Mouse (Mus musculus): ENCODE measurements at regions not wholly inside any gene's neighbourhood (a gene's known extent, or its start where the extent isn't known, plus 50 kb on each side); places are given as distances from the start of the nearest gene placed in this dataset.

GRCm38 (mm10) chr13:45275391-45275790 lies 114.2 kb upstream of the Mylip start:
- WGBS = 67% methylated on average over 5 of the region's 5 CpGs
- H3K9ac ChIP-seq (ENCODE audit: low read length) = no peak overlapping the region
- no peaks in the 10 kb centered on the region for H3K27me3 ChIP-seq (replicated peaks; ENCODE audit: control insufficient read depth, insufficient read depth, low read length)
- no peak overlapping the region for H3K4me3 ChIP-seq (ENCODE audit: low read depth, low read length)
- no peak overlapping the region for H3K27ac ChIP-seq (ENCODE audit: low read depth)
- ATAC-seq (replicated peaks; ENCODE audit: low FRiP score, low TSS enrichment, low read depth) = no peak
- no peak for DNase-seq (ENCODE audit: low spot score)
- H3K36me3 ChIP-seq (ENCODE audit: control insufficient read depth, insufficient read depth, low read length) = no peaks in the 10 kb centered on the region
- H3K9me3 ChIP-seq (ENCODE audit: control insufficient read depth, low read length) = no peaks in the 10 kb centered on the region
- 0 out of 2 replicates have a peak, but pooled peaks cover 11% of the 10 kb centered on the region for H3K4me1 ChIP-seq (replicated peaks; ENCODE audit: control insufficient read depth, insufficient read depth, low read length)
- H3K4me2 ChIP-seq (ENCODE audit: low read length) = no peak overlapping the region

GRCm38 (mm10) chr13:45277842-45278416 lies 111.6 kb upstream of the Mylip start:
- WGBS = 61% methylated on average over 7 of the region's 7 CpGs
- Histone ChIP-seq H3K9me3 (ENCODE audit: control insufficient read depth, low read length) (no peaks in the 10 kb centered on the region), H3K27ac (ENCODE audit: low read depth) (no peak overlapping the region), H3K4me1 (replicated peaks; ENCODE audit: control insufficient read depth, insufficient read depth, low read length) (0 out of 2 replicates have a peak, but pooled peaks cover 8% of the 10 kb centered on the region), H3K27me3 (replicated peaks; ENCODE audit: control insufficient read depth, insufficient read depth, low read length) (no peaks in the 10 kb centered on the region), H3K9ac (ENCODE audit: low read length) (no peak overlapping the region), H3K36me3 (ENCODE audit: control insufficient read depth, insufficient read depth, low read length) (no peaks in the 10 kb centered on the region), H3K4me3 (ENCODE audit: low read depth, low read length) (no peak overlapping the region), H3K4me2 (ENCODE audit: low read length) (no peak overlapping the region)
- DNase-seq (ENCODE audit: low spot score) (no peak), ATAC-seq (replicated peaks; ENCODE audit: low FRiP score, low TSS enrichment, low read depth) (no peak)

- WGBS = 81% methylated on average over 8 of the region's 8 CpGs
- ATAC-seq (replicated peaks; ENCODE audit: low FRiP score, low TSS enrichment, low read depth) = no peak
- no peak overlapping the region for H3K9ac ChIP-seq (ENCODE audit: low read length)
- H3K4me1 ChIP-seq (replicated peaks; ENCODE audit: control insufficient read depth, insufficient read depth, low read length) = 0 out of 2 replicates have a peak, but pooled peaks cover 4% of the 10 kb centered on the region
- H3K36me3 ChIP-seq (ENCODE audit: control insufficient read depth, insufficient read depth, low read length) = no peaks in the 10 kb centered on the region
- no peak overlapping the region for H3K4me3 ChIP-seq (ENCODE audit: low read depth, low read length)
- no peaks in the 10 kb centered on the region for H3K9me3 ChIP-seq (ENCODE audit: control insufficient read depth, low read length)
- H3K27me3 ChIP-seq (replicated peaks; ENCODE audit: control insufficient read depth, insufficient read depth, low read length) = no peaks in the 10 kb centered on the region
- H3K27ac ChIP-seq (ENCODE audit: low read depth) = no peak overlapping the region
- no peak overlapping the region for H3K4me2 ChIP-seq (ENCODE audit: low read length)
- DNase-seq (ENCODE audit: low spot score) = no peak
These were observed 108.4 kb upstream of the Mylip start for GRCm38 (mm10) chr13:45281106-45281505.

- no peak overlapping the region for H3K27ac ChIP-seq (ENCODE audit: low read depth)
- WGBS = 93% methylated on average over 2 of the region's 2 CpGs
- no peak for ATAC-seq (replicated peaks; ENCODE audit: low FRiP score, low TSS enrichment, low read depth)
These were observed 102.9 kb upstream of the Mylip start for GRCm38 (mm10) chr13:45286651-45287050.

GRCm38 (mm10) chr13:45287217-45287616 lies 102.3 kb upstream of the Mylip start:
- ATAC-seq (replicated peaks; ENCODE audit: low FRiP score, low TSS enrichment, low read depth) (no peak), DNase-seq (ENCODE audit: low spot score) (no peak)
- WGBS = 88% methylated on average over 4 of the region's 4 CpGs
- H3K9me3 ChIP-seq (ENCODE audit: control insufficient read depth, low read length) = no peaks in the 10 kb centered on the region
- H3K36me3 ChIP-seq (ENCODE audit: control insufficient read depth, insufficient read depth, low read length) = no peaks in the 10 kb centered on the region
- no peak overlapping the region for H3K9ac ChIP-seq (ENCODE audit: low read length)
- no peak overlapping the region for H3K4me2 ChIP-seq (ENCODE audit: low read length)
- H3K27ac ChIP-seq (ENCODE audit: low read depth) = no peak overlapping the region
- H3K4me1 ChIP-seq (replicated peaks; ENCODE audit: control insufficient read depth, insufficient read depth, low read length) = no peaks in the 10 kb centered on the region
- no peak overlapping the region for H3K4me3 ChIP-seq (ENCODE audit: low read depth, low read length)
- H3K27me3 ChIP-seq (replicated peaks; ENCODE audit: control insufficient read depth, insufficient read depth, low read length) = no peaks in the 10 kb centered on the region

More at GRCm38 (mm10) chr13:45286651-45287050, 102.9 kb upstream of the Mylip start:
- Histone ChIP-seq H3K4me1 (replicated peaks; ENCODE audit: control insufficient read depth, insufficient read depth, low read length) (no peaks in the 10 kb centered on the region), H3K27me3 (replicated peaks; ENCODE audit: control insufficient read depth, insufficient read depth, low read length) (no peaks in the 10 kb centered on the region), H3K4me3 (ENCODE audit: low read depth, low read length) (no peak overlapping the region), H3K36me3 (ENCODE audit: control insufficient read depth, insufficient read depth, low read length) (no peaks in the 10 kb centered on the region), H3K4me2 (ENCODE audit: low read length) (no peak overlapping the region), H3K9ac (ENCODE audit: low read length) (no peak overlapping the region), H3K9me3 (ENCODE audit: control insufficient read depth, low read length) (no peaks in the 10 kb centered on the region)
- no peak for DNase-seq (ENCODE audit: low spot score)

GRCm38 (mm10) chr13:45289976-45290375 lies 99.6 kb upstream of the Mylip start:
- DNase-seq (ENCODE audit: low spot score) (no peak), ATAC-seq (replicated peaks; ENCODE audit: low FRiP score, low TSS enrichment, low read depth) (no peak)
- 95% methylated on average over 11 of the region's 11 CpGs for WGBS
- H3K27ac ChIP-seq (ENCODE audit: low read depth) = no peak overlapping the region
- H3K4me3 ChIP-seq (ENCODE audit: low read depth, low read length) = no peak overlapping the region
- no peak overlapping the region for H3K9ac ChIP-seq (ENCODE audit: low read length)
- H3K36me3 ChIP-seq (ENCODE audit: control insufficient read depth, insufficient read depth, low read length) = no peaks in the 10 kb centered on the region
- no peaks in the 10 kb centered on the region for H3K9me3 ChIP-seq (ENCODE audit: control insufficient read depth, low read length)
- no peak overlapping the region for H3K4me2 ChIP-seq (ENCODE audit: low read length)
- no peaks in the 10 kb centered on the region for H3K4me1 ChIP-seq (replicated peaks; ENCODE audit: control insufficient read depth, insufficient read depth, low read length)
- H3K27me3 ChIP-seq (replicated peaks; ENCODE audit: control insufficient read depth, insufficient read depth, low read length) = no peaks in the 10 kb centered on the region

GRCm38 (mm10) chr13:45294691-45295090 lies 94.9 kb upstream of the Mylip start:
- no peak for ATAC-seq (replicated peaks; ENCODE audit: low FRiP score, low TSS enrichment, low read depth)
- WGBS = 83% methylated on average over 10 of the region's 10 CpGs
- no peaks in the 10 kb centered on the region for H3K27me3 ChIP-seq (replicated peaks; ENCODE audit: control insufficient read depth, insufficient read depth, low read length)

GRCm38 (mm10) chr13:45300610-45301009 lies 88.9 kb upstream of the Mylip start:
- 88% methylated on average over 8 of the region's 8 CpGs for WGBS
- Histone ChIP-seq H3K4me2 (ENCODE audit: low read length) (no peak overlapping the region), H3K36me3 (ENCODE audit: control insufficient read depth, insufficient read depth, low read length) (no peaks in the 10 kb centered on the region)

More at GRCm38 (mm10) chr13:45294691-45295090, 94.9 kb upstream of the Mylip start:
- H3K9ac ChIP-seq (ENCODE audit: low read length) = no peak overlapping the region
- no peaks in the 10 kb centered on the region for H3K9me3 ChIP-seq (ENCODE audit: control insufficient read depth, low read length)
- no peaks in the 10 kb centered on the region for H3K4me1 ChIP-seq (replicated peaks; ENCODE audit: control insufficient read depth, insufficient read depth, low read length)
- H3K4me2 ChIP-seq (ENCODE audit: low read length) = no peak overlapping the region
- DNase-seq (ENCODE audit: low spot score) = no peak
- H3K27ac ChIP-seq (ENCODE audit: low read depth) = no peak overlapping the region
- H3K36me3 ChIP-seq (ENCODE audit: control insufficient read depth, insufficient read depth, low read length) = no peaks in the 10 kb centered on the region
- H3K4me3 ChIP-seq (ENCODE audit: low read depth, low read length) = no peak overlapping the region

GRCm38 (mm10) chr13:45301191-45301905 lies 88.2 kb upstream of the Mylip start:
- no peak overlapping the region for H3K27ac ChIP-seq (ENCODE audit: low read depth)
- no peak overlapping the region for H3K4me3 ChIP-seq (ENCODE audit: low read depth, low read length)
- no peak for DNase-seq (ENCODE audit: low spot score)
- no peaks in the 10 kb centered on the region for H3K27me3 ChIP-seq (replicated peaks; ENCODE audit: control insufficient read depth, insufficient read depth, low read length)
- no peaks in the 10 kb centered on the region for H3K9me3 ChIP-seq (ENCODE audit: control insufficient read depth, low read length)
- no peak for ATAC-seq (replicated peaks; ENCODE audit: low FRiP score, low TSS enrichment, low read depth)
- WGBS = 84% methylated on average over 10 of the region's 10 CpGs
- H3K36me3 ChIP-seq (ENCODE audit: control insufficient read depth, insufficient read depth, low read length) = no peaks in the 10 kb centered on the region
- no peak overlapping the region for H3K9ac ChIP-seq (ENCODE audit: low read length)
- no peak overlapping the region for H3K4me2 ChIP-seq (ENCODE audit: low read length)
- H3K4me1 ChIP-seq (replicated peaks; ENCODE audit: control insufficient read depth, insufficient read depth, low read length) = no peaks in the 10 kb centered on the region

More at GRCm38 (mm10) chr13:45300610-45301009, 88.9 kb upstream of the Mylip start:
- DNase-seq (ENCODE audit: low spot score) (no peak), ATAC-seq (replicated peaks; ENCODE audit: low FRiP score, low TSS enrichment, low read depth) (no peak)
- no peak overlapping the region for H3K9ac ChIP-seq (ENCODE audit: low read length)
- H3K4me3 ChIP-seq (ENCODE audit: low read depth, low read length) = no peak overlapping the region
- no peak overlapping the region for H3K27ac ChIP-seq (ENCODE audit: low read depth)
- no peaks in the 10 kb centered on the region for H3K27me3 ChIP-seq (replicated peaks; ENCODE audit: control insufficient read depth, insufficient read depth, low read length)
- H3K9me3 ChIP-seq (ENCODE audit: control insufficient read depth, low read length) = no peaks in the 10 kb centered on the region
- H3K4me1 ChIP-seq (replicated peaks; ENCODE audit: control insufficient read depth, insufficient read depth, low read length) = no peaks in the 10 kb centered on the region

Data from intestine, embryonic 14.5 days (tissue).